Mouse (Mus musculus) hindbrain, embryonic 12.5 days (tissue): ENCODE measurements around the gene Elk3. TPM values are rescaled to one million over a fixed set of nuclear protein-coding genes. Genes with fewer than 3 reads are reported as not detected.
"Not testable (repeated sequence)": the region's sequence is repeated elsewhere in the genome, so short reads cannot be mapped to it uniquely, and the experiment has no call there.

Experiments
- ATAC-seq: fragments of 200-750 bp; cut with Nextera tagmentation; 2 replicates; pipeline ENCODE4 v1.8.0; 2017; ENCODE audit warnings: moderate TSS enrichment; ENCODE audit not compliant: low FRiP score
- H3K27ac ChIP-seq: fragments of 300-500 bp; sonication (generic); 2 replicates; pipeline ENCODE4 v1.5.1; 2016; ENCODE audit warnings: mild to moderate bottlenecking
- H3K27me3 ChIP-seq: fragments of 300-500 bp; sonication (generic); 2 replicates; pipeline ENCODE4 v1.6.1; 2016; ENCODE audit warnings: mild to moderate bottlenecking
- H3K36me3 ChIP-seq: fragments of 300-500 bp; sonication (generic); 2 replicates; pipeline ENCODE4 v1.6.1; 2016; ENCODE audit warnings: mild to moderate bottlenecking
- H3K4me1 ChIP-seq: fragments of 300-500 bp; sonication (generic); 2 replicates; pipeline ENCODE4 v1.6.1; 2016
- H3K4me2 ChIP-seq: fragments of 300-500 bp; sonication (generic); replicated peaks from 2 replicates; pipeline ENCODE4 v1.6.1; 2016; ENCODE audit warnings: mild to moderate bottlenecking
- H3K4me3 ChIP-seq: fragments of 300-500 bp; sonication (generic); 2 replicates; pipeline ENCODE4 v1.5.1; 2016; ENCODE audit warnings: mild to moderate bottlenecking
- H3K9ac ChIP-seq: fragments of 300-500 bp; sonication (generic); 2 replicates; pipeline ENCODE4 v1.6.1; 2016; ENCODE audit warnings: mild to moderate bottlenecking, moderate library complexity
- H3K9me3 ChIP-seq: fragments of 300-500 bp; sonication (generic); replicated peaks from 2 replicates; pipeline ENCODE4 v1.6.1; 2016; ENCODE audit warnings: mild to moderate bottlenecking
- WGBS: fragments of 180-500 bp; shearing (Covaris S2); methylation state at CpG from one replicate; pipeline ENCODE4 v1.1.7; 2016; 5-methylcytosine and 5-hydroxymethylcytosine counted together
- polyA plus RNA-seq: library from polyadenylated mRNA; unstranded; fragments of >200 nt; fragmentation: Nextera tagmentation; extraction: Ambion mirVana; gene quantifications from 2 replicates; pipeline ENCODE4 v1.2.1, GENCODE M21; 2016

The Elk3 gene
- polyA plus RNA-seq, result 20.9 and 23.6 TPM in 2 replicates

DNA sequence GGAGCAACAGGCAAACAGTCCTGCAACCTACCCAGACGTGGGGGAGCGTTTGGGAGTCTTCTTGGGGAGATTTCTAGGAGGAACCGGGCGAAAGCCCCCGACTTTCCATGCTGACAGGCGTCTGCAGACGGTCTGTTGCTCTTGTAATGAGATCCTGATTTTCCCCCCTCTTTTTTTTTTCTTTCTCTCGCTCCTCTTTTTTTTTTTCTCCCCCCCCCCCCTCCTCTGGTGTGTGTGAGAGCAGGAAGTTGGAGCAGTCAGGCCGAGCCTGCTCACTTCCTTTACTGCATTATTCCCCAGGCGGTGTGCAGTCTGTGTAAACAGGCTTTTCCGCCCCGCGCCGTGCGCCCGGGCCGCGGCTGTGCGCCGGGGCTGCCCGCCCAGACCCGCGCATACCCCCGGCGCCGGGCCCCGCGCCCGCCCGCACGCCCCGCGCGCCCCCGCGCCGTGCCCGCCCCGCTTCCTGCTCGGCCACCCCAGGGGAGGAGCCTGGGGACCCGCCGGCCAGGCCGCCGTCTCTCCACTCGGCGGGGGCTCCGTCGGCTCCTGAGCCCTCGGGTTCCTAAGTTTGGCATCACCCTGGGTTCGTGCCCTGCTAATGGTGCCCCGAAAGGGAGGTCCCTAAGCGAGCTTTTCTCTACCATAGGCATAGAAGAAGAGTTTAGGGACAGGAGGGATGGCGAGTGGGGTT lies at the start of gene Elk3:
Gene Elk3, minus strand, starts transcription at position 415 of the 691 bp plus-strand sequence.
- Histone ChIP-seq H3K4me3 (peak within 1 kb of the TSS; percentile 60), H3K36me3 (no peaks in the 10 kb centered on the region), H3K4me2 (peak within 1 kb of the TSS; percentile 95)

GRCm38 (mm10) chr10:93360623-93361022 lies 49.7 kb upstream of the Elk3 start:
- 45% methylated on average over 3 of the region's 3 CpGs for WGBS
- no peak for ATAC-seq
- H3K4me1 ChIP-seq, result no peaks in the 10 kb centered on the region
- H3K4me3 ChIP-seq, result no peak overlapping the region
- no peaks in the 10 kb centered on the region for H3K27me3 ChIP-seq
- H3K9me3 ChIP-seq, result no peaks in the 10 kb centered on the region
- no peak overlapping the region for H3K27ac ChIP-seq
- H3K9ac ChIP-seq, result no peak overlapping the region
- no peaks in the 10 kb centered on the region for H3K36me3 ChIP-seq
- no peak overlapping the region for H3K4me2 ChIP-seq

More for the DNA sequence above, at the start of gene Elk3:
- Histone ChIP-seq H3K27ac (peak within 1 kb of the TSS; percentile 81), H3K27me3 (peaks cover 11% of the 10 kb centered on the region; the same call in 1 of the 2 replicates), H3K4me1 (peaks cover 12% of the 10 kb centered on the region), H3K9me3 (no peaks in the 10 kb centered on the region), H3K9ac (peak within 1 kb of the TSS; percentile 79)
- WGBS, result 2% methylated on average over 42 of the region's 53 CpGs
- ATAC-seq, result peak; percentile 69

- WGBS, result 76% methylated on average over 4 of the region's 4 CpGs
- H3K27ac ChIP-seq, ATAC-seq: not testable (repeated sequence)
Observed at GRCm38 (mm10) chr10:93360190-93360589, 49.3 kb upstream of the Elk3 start.

DNA sequence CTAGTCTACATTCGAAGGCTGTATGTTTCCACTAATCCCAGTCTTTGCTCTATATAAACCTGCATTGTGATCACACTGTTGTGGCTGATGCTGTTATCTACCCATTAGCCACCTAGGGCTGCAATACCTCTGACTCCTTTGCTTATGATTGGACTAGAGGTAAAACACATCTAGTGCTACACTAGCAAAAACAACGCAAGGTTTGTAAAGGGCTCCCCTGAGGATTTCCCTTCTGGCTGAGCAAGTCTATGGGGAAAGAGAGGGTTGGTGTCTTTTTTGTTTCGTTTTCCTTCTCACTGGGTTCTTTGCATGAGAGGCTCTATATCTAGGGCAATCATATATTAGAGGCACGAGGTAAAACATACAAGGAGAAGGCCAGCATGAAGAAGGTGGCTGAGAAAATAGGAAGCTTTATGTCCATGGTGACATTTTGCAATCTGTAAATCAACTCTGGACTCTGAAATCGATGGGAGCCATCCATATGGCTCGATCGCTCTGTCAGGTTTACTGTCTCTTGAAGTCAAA lies 48.5 kb upstream of the Elk3 start:
- no peaks in the 10 kb centered on the region for H3K4me1 ChIP-seq
- H3K4me2 ChIP-seq, result no peak overlapping the region
- WGBS, result 79% methylated on average over 7 of the region's 7 CpGs
- no peak for ATAC-seq
- H3K27ac ChIP-seq, result no peak overlapping the region
- no peaks in the 10 kb centered on the region for H3K36me3 ChIP-seq
- H3K9ac ChIP-seq, result no peak overlapping the region
- no peaks in the 10 kb centered on the region for H3K9me3 ChIP-seq
- H3K4me3 ChIP-seq, result no peak overlapping the region
- no peaks in the 10 kb centered on the region for H3K27me3 ChIP-seq

More at GRCm38 (mm10) chr10:93360190-93360589, 49.3 kb upstream of the Elk3 start:
- H3K4me2 ChIP-seq, H3K27me3 ChIP-seq, H3K4me1 ChIP-seq, H3K4me3 ChIP-seq, H3K9me3 ChIP-seq, H3K36me3 ChIP-seq, H3K9ac ChIP-seq: not testable (repeated sequence)

GRCm38 (mm10) chr10:93358878-93359277 lies 47.9 kb upstream of the Elk3 start:
- H3K36me3 ChIP-seq, result no peaks in the 10 kb centered on the region
- no peak overlapping the region for H3K9ac ChIP-seq
- no peaks in the 10 kb centered on the region for H3K9me3 ChIP-seq
- no peak overlapping the region for H3K27ac ChIP-seq
- no peak overlapping the region for H3K4me2 ChIP-seq
- no peaks in the 10 kb centered on the region for H3K4me1 ChIP-seq
- H3K27me3 ChIP-seq, result no peaks in the 10 kb centered on the region
- 82% methylated on average over 4 of the region's 4 CpGs for WGBS
- no peak for ATAC-seq
- no peak overlapping the region for H3K4me3 ChIP-seq

DNA sequence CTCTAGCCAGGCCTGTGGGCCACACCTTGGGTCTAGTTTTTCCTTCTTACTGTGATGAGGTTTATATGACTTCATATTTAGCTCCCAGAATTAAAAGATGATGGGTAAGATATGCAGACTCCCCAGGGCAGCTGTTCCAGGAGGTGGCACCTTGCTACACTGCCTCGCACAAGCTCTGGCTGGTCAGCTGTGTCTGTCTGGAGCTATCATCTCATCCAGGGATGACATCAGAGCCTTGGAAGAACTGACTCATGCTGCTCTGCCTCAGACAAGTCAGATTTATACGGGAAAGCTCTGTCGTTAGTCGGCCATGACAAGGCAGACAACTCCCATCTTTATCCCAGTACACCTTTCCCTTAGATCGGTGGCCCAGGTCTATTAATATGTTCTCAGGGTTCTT lies 46.2 kb upstream of the Elk3 start:
- no peaks in the 10 kb centered on the region for H3K9me3 ChIP-seq
- ATAC-seq, result no peak
- H3K36me3 ChIP-seq, result no peaks in the 10 kb centered on the region
- 95% methylated on average over 5 of the region's 5 CpGs for WGBS
- no peaks in the 10 kb centered on the region for H3K4me1 ChIP-seq
- H3K27ac ChIP-seq, result no peak overlapping the region
- H3K4me3 ChIP-seq, result no peak overlapping the region
- H3K27me3 ChIP-seq, result no peaks in the 10 kb centered on the region
- H3K9ac ChIP-seq, result no peak overlapping the region
- no peak overlapping the region for H3K4me2 ChIP-seq

DNA sequence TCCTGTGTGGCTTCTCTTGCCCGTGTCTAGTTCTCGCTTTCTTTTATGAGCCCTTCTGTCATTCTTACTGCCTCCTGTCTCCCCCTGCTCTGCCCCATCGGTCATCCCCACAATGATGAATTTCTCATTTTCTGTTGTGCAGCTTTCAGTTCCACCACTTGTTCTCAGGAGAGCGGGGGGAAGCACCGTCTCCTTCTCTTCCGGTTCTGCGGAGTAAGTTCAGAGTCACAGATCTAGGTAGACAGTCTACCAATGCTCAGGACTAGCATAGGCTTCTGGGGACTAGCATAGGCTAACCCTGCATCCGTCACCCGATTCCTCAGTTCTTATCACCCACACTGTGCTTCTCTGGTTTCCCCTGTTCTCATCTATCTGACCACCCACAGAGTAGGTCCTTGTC lies 45.2 kb upstream of the Elk3 start:
- no peak for ATAC-seq
- WGBS, result 88% methylated on average over 9 of the region's 9 CpGs
- Histone ChIP-seq H3K27me3 (no peaks in the 10 kb centered on the region), H3K9ac (no peak overlapping the region), H3K4me1 (no peaks in the 10 kb centered on the region), H3K4me2 (no peak overlapping the region), H3K27ac (no peak overlapping the region), H3K36me3 (no peaks in the 10 kb centered on the region), H3K4me3 (no peak overlapping the region), H3K9me3 (no peaks in the 10 kb centered on the region)

- H3K36me3 ChIP-seq, result no peaks in the 10 kb centered on the region
- 38% methylated on average over 8 of the region's 8 CpGs for WGBS
- H3K4me2 ChIP-seq, result no peak overlapping the region
- no peaks in the 10 kb centered on the region; the same call in 1 of the 2 replicates for H3K9me3 ChIP-seq
- no peak overlapping the region for H3K27ac ChIP-seq
- no peaks in the 10 kb centered on the region for H3K27me3 ChIP-seq
- no peak overlapping the region for H3K9ac ChIP-seq
- H3K4me3 ChIP-seq, result no peak overlapping the region
- no peak for ATAC-seq
- no peaks in the 10 kb centered on the region for H3K4me1 ChIP-seq
Observed at GRCm38 (mm10) chr10:93355276-93355927, 44.5 kb upstream of the Elk3 start.

- WGBS, result 75% methylated on average over 10 of the region's 10 CpGs
- Histone ChIP-seq H3K27ac (no peak overlapping the region), H3K9me3 (no peaks in the 10 kb centered on the region; the same call in 1 of the 2 replicates), H3K27me3 (no peaks in the 10 kb centered on the region), H3K4me2 (no peak overlapping the region), H3K9ac (no peak overlapping the region), H3K4me3 (no peak overlapping the region), H3K36me3 (no peaks in the 10 kb centered on the region), H3K4me1 (no peaks in the 10 kb centered on the region)
- ATAC-seq, result no peak
Observed at GRCm38 (mm10) chr10:93353545-93354326, 42.8 kb upstream of the Elk3 start.

DNA sequence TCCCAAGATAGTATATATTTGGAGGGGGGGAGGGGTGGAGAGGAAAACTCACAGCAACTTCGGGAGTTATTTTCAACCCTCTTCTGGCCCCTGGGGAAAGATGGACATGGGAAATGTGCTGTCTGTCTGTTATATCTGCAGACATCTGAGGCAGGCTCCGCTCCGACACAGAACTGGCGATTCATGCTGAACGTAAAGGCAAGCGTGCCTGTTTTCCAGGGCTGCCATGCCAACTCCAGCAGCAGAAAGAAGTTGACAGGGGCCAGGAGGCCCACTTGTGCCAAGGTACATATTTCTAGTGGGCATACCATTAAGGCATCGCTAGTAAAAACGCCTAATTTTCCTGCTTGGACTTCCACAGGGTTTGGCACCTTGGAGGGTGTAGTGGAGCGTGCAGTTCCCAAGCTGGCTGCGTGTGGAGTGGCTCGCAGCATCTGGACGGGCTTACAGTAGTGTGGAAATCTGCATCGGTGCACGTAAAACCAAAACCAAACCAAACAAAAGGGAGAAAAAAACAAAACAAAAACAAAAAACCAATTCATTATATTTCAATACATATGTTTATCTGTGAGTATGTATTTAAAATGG lies 37.1 kb upstream of the Elk3 start:
- 81% methylated on average over 14 of the region's 14 CpGs for WGBS
- H3K4me2 ChIP-seq, result no peak overlapping the region
- no peaks in the 10 kb centered on the region for H3K27me3 ChIP-seq
- no peaks in the 10 kb centered on the region for H3K36me3 ChIP-seq
- no peak for ATAC-seq
- no peaks in the 10 kb centered on the region; the same call in 1 of the 2 replicates for H3K9me3 ChIP-seq
- H3K9ac ChIP-seq, result no peak overlapping the region
- H3K4me3 ChIP-seq, result no peak overlapping the region
- H3K27ac ChIP-seq, result no peak overlapping the region
- H3K4me1 ChIP-seq, result no peaks in the 10 kb centered on the region

DNA sequence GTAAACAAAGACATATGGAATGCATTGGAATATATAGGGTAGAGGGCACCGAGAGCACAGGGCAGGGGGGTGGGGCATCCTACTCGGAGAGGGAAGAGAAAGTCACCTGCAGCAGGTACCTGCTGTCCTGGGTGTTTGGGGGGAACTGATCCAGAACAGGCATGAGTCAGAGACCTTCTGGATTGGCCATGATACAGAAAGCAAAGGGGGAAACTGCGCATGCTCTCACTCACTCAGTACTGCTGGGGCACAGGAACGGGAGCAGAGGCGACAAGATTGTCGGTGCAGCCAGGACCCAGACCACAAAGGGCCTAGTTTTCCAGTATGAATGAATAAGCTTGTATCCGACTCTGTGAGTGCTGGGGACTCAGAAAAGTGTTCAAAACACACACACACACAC lies 36.5 kb upstream of the Elk3 start:
- Histone ChIP-seq H3K36me3 (no peaks in the 10 kb centered on the region), H3K9ac (no peak overlapping the region), H3K4me3 (no peak overlapping the region), H3K27ac (no peak overlapping the region), H3K27me3 (no peaks in the 10 kb centered on the region), H3K4me2 (no peak overlapping the region), H3K4me1 (no peaks in the 10 kb centered on the region), H3K9me3 (no peaks in the 10 kb centered on the region; the same call in 1 of the 2 replicates)
- no peak for ATAC-seq
- 73% methylated on average over 7 of the region's 7 CpGs for WGBS
